Mouse (Mus musculus): Measurements from ENCODE around the gene Igfbp6.

Gene Igfbp6

GRCm38 (mm10) chr15:102177417-102177816, 33.3 kb downstream of the Igfbp6 start:
- no peak for DNase-seq

GRCm38 (mm10) chr15:102178279-102178678, 34.1 kb downstream of the Igfbp6 start:
- DNase-seq = peak; percentile 83

GRCm38 (mm10) chr15:102179106-102179505, 34.9 kb downstream of the Igfbp6 start:
- no peak for DNase-seq

GRCm38 (mm10) chr15:102179924-102180323, 35.8 kb downstream of the Igfbp6 start:
- DNase-seq = no peak

- DNase-seq = no peak
These were observed 38.9 kb downstream of the Igfbp6 start for GRCm38 (mm10) chr15:102183076-102183475.

- no peak for DNase-seq
These were observed 42.1 kb downstream of the Igfbp6 start for GRCm38 (mm10) chr15:102186239-102186638.

GRCm38 (mm10) chr15:102188096-102188495, 43.9 kb downstream of the Igfbp6 start:
- DNase-seq = no peak

GRCm38 (mm10) chr15:102188883-102189282, 44.7 kb downstream of the Igfbp6 start:
- DNase-seq = no peak

GRCm38 (mm10) chr15:102191699-102192098, 47.5 kb downstream of the Igfbp6 start:
- DNase-seq = peak; percentile 34

- no peak for DNase-seq
These were observed 48.2 kb downstream of the Igfbp6 start for GRCm38 (mm10) chr15:102192271-102192812.

GRCm38 (mm10) chr15:102192820-102193386, 48.7 kb downstream of the Igfbp6 start:
- no peak for DNase-seq

GRCm38 (mm10) chr15:102193652-102194051, 49.5 kb downstream of the Igfbp6 start:
- no peak for DNase-seq

GRCm38 (mm10) chr15:102194439-102194838, 50.3 kb downstream of the Igfbp6 start:
- no peak for DNase-seq

GRCm38 (mm10) chr15:102195373-102195772, 51.2 kb downstream of the Igfbp6 start:
- DNase-seq = no peak

- DNase-seq = peak; percentile 38
These were observed 54.7 kb downstream of the Igfbp6 start for GRCm38 (mm10) chr15:102198841-102199240.

Measured in liver (tissue).